Mouse (Mus musculus): ENCODE data around the gene Pcmtd2. TPM values are rescaled to one million over a fixed set of nuclear protein-coding genes. Genes with fewer than 3 reads are reported as not detected.
"Not testable (repeated sequence)": the region's sequence is repeated elsewhere in the genome, so short reads cannot be mapped to it uniquely, and the experiment has no call there.

Pcmtd2 gene
- total RNA-seq (2021) = 10 to 100 TPM; 79.1 to 90.6 TPM
- long read RNA-seq, experiment 1, transcript Pcmtd2-201 (7 exons, 3,569 nt) = major isoform, 68 of 88 reads
- long read RNA-seq, experiment 1, partial matches to known transcripts = 5 of 88 reads
- long read RNA-seq, experiment 1, other reads (novel, unspliced or antisense) = 9 of 88 reads
- long read RNA-seq, experiment 2, transcript Pcmtd2-201 (7 exons, 3,569 nt) = major isoform, 33 of 43 reads
- long read RNA-seq, experiment 2, partial matches to known transcripts = 3 of 43 reads
- long read RNA-seq, experiment 2, other reads (novel, unspliced or antisense) = 5 of 43 reads

DNA sequence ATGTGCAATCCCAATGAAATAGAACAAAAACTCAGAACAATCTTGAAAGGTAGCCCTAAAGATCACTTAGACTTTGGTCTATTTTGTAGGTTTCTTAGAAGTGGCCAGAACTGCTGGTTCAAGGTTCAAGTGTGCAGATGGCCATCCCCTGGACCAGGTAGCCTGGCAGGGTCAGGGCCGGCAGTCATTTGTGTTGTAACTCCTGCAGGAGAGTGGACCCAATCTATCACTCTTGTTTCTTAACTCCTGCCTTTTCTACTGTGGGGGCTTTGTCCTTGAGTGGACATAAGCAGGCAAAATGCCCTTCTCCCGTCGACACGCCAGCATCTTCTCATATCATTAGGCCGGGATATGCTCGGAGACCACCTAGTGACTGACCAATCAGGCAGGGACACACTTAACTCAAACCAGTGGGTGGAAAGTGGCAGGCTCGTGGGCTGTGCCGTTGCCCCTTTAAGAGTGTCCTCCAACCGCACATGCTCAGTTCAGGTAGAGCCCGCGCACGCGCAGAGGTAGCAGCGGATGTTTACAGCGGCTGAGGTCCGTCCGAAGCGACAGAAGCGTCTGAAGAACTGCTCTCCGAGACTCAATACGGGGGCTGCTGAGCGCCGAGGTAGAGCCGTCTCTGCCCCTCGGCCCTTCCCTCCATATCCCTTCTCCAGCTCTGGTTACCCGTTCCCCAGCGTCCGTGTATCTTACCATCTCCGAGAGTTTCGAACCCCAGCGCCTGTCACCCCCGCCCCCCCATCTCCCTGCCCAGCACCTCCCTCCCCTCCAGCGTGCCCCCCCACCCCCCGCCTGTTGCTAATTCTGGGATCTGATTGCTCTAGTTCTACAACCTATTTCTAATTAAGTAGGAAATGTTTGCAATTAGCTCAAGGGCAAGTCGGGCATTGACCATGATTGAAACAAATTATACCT is at the start of gene Pcmtd2:
Gene Pcmtd2, plus strand, starts transcription at position 483 of the 921 bp plus-strand sequence.
- peak within 1 kb of the TSS; percentile 93 for H3K27ac ChIP-seq
- TF ChIP-seq CTCF (IDR thresholded peaks at IDR 0.05) = no peak
- H3K4me3 ChIP-seq = peak within 1 kb of the TSS; percentile 83
- peak; percentile 90 to 91 for DNase-seq (ENCODE audit: extremely low spot score in 1 of 2, low spot score in 2 of 2)
- intact Hi-C loops (cut with DNase I) = loop anchor here (10.0 kb wide), 1 partner anchor 113 kb away; no protein-coding TSS in a partner anchor

DNA sequence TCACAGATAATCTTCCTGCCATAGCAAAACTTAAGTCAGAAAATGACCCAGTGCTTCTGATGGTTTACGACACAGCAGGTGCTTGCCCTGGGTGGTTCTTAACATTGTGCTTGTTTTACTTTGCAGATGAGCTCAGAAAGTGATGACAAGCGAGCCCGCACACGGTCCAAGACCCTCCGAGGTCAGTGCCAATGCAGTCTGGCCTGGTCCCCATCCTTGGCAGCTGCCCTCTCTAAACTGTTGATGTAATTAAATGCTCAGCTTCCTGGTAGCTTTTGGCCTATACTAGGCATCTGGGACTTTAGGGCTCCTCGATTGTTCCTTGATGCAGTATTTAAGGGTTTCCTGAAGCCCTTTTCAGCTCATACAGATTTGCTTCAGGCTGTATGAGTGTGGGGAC is 48.3 kb upstream of the Pcmtd2 start:
- intact Hi-C loops (cut with DNase I) = no loop called here
- TF ChIP-seq CTCF (IDR thresholded peaks at IDR 0.05) = no peak
- no peak overlapping the region for H3K27ac ChIP-seq
- DNase-seq (ENCODE audit: extremely low spot score in 1 of 2, low spot score in 2 of 2) = no peak
- no peak overlapping the region for H3K4me3 ChIP-seq

DNA sequence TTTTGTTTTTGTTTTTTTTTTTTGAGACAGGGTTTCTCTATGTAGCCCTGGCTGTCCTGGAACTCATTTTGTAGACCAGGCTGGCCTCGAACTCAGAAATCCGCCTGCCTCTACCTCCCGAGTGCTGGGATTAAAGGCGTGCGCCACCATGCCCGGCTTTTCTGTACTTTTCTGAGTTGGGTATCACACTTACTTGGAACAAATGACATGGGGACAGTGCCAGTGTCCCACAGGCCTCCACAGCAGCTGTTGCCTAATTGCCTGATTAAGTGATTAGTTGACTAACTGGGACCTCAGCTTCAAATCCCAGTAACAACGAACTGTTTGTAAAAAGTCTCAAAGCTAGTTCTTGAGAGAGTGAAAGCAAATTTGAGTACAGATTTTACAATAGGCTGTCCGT is 44.5 kb upstream of the Pcmtd2 start:
- H3K27ac ChIP-seq; DNase-seq (ENCODE audit: extremely low spot score in 1 of 2, low spot score in 2 of 2); intact Hi-C loops (cut with DNase I); H3K4me3 ChIP-seq: not testable (repeated sequence)

DNA sequence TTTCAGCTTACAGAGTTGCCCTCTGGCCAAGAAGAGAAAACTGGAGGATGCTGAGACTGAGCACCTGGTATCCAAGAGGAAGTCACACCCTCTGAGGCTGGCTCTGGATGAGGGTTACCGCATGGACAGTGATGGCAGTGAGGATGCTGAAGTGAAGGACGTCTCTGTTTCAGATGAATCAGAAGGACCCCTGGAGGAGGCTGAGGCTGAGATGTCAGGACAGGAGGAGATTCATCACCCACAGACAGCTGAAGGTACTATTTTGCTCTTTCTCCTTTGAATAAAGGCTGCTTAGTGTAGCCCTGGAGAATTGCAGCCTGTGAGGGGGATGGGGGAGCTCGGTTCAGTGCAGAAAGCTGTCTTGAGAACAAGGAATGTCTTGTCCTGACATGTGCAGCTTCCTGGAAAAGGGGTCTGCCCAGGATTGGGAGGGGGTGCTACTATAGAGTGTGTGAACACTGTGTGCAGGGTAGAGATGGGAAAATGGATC is 42.0 kb upstream of the Pcmtd2 start:
- H3K27ac ChIP-seq = no peak overlapping the region
- intact Hi-C loops (cut with DNase I) = no loop called here

DNA sequence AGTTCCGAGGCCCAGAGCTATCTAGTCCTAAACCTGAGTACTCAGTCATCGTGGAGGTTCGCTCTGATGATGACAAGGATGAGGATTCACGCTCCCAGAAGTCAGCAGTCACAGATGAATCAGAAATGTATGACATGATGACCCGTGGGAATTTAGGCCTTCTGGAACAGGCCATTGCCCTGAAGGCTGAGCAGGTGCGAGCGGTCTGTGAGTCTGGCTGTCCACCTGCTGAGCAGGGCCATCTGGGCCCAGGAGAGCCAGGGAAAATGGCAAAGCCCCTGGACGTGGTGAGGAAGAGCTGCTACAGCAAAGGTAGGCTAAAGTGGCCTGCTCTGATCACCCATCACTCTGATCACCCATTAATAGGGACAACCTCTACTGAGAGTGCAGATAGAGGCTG is 40.0 kb upstream of the Pcmtd2 start:
- intact Hi-C loops (cut with DNase I) = no loop called here
- no peak for TF ChIP-seq CTCF (IDR thresholded peaks at IDR 0.05)
- DNase-seq (ENCODE audit: extremely low spot score in 1 of 2, low spot score in 2 of 2) = no peak
- Histone ChIP-seq H3K4me3 (no peak overlapping the region), H3K27ac (no peak overlapping the region)

More for the DNA sequence above, 42.0 kb upstream of the Pcmtd2 start:
- peak in 1 of 2 experiments; percentile 9 for DNase-seq (ENCODE audit: extremely low spot score in 1 of 2, low spot score in 2 of 2)
- no peak overlapping the region for H3K4me3 ChIP-seq
- TF ChIP-seq CTCF (IDR thresholded peaks at IDR 0.05) = no peak

DNA sequence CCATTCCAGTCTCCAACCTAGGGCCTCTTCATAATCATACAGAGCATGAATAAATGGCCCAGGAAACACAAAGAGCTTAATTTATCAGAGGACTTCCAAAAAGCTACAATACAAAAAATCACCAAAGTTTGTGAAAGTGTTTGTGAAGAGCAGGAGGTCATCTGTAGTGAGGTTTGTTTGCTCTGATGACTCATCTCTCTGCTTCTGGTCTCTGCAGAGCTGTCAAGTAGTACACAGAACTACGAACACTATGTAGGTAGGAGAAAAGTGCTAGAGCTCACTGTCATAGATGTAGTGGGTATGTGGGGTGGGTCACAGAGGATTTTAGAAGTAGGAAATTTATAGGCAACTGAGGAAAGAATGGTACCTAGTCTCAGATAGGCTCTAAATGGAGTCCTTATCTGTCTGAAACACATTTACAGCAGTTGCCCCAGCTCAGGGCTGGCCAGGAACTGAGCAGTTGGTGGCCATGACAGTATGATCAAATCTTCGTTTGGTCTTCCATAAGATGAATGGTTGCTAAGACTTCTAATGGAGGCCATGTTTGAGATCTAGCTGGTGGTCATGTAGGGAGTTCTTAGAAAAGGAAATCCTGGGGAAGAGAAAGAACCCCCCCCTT is 8.5 kb upstream of the Pcmtd2 start:
- no peak for DNase-seq (ENCODE audit: extremely low spot score in 1 of 2, low spot score in 2 of 2)
- no peak for TF ChIP-seq CTCF (IDR thresholded peaks at IDR 0.05)
- intact Hi-C loops (cut with DNase I) = no loop called here
- no peak overlapping the region for H3K4me3 ChIP-seq
- H3K27ac ChIP-seq = no peak overlapping the region

DNA sequence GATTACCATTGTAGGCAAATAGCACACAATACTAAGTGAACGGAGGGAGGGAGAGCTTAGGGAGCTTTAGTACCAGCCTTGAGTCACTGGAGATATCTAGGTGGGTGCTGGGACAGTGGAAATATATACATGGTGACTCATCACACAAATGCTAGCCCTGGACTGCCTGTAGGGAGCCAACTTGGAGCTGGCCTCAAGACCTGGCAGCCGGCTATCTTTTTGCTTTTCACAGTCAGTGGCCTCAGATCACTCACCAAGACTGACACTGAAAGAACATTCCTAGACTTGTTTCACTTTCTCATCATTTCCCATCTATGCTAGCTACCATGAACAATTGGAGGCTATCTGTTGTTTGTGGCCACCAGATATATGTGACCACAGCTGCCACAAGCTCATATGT is 4.9 kb upstream of the Pcmtd2 start:
- TF ChIP-seq CTCF (IDR thresholded peaks at IDR 0.05) = no peak
- no peak for DNase-seq (ENCODE audit: extremely low spot score in 1 of 2, low spot score in 2 of 2)
- intact Hi-C loops (cut with DNase I) = loop anchor here (10.0 kb wide), 1 partner anchor 108 kb away; no protein-coding TSS in a partner anchor
- Histone ChIP-seq H3K27ac (no peak overlapping the region), H3K4me3 (no peak overlapping the region)

DNA sequence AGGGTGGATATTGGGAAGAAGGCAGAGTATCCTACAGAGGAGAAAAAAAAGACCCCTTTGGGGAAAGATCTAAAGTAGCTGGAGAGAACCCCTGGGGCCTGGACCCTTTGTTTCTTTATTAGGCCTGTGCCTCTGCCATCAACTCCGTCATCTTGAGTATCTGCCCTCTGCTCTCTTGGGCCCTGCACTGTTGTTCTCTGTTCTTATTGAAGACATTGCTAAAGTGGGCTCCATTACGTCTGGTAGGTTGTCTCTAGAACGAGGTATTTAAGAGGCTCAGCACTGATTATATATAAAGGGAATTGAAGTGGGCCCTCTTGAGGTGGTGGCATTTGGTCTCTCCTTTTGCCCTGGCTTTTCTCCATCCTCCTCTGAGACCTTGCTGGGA is 633 bp downstream of the Pcmtd2 start:
- no peak for DNase-seq (ENCODE audit: extremely low spot score in 1 of 2, low spot score in 2 of 2)
- no peak for TF ChIP-seq CTCF (IDR thresholded peaks at IDR 0.05)
- intact Hi-C loops (cut with DNase I) = loop anchor here (10.0 kb wide), 1 partner anchor 113 kb away; no protein-coding TSS in a partner anchor
- H3K4me3 ChIP-seq = peak overlapping the region; percentile 83
- H3K27ac ChIP-seq = peak overlapping the region; percentile 93

DNA sequence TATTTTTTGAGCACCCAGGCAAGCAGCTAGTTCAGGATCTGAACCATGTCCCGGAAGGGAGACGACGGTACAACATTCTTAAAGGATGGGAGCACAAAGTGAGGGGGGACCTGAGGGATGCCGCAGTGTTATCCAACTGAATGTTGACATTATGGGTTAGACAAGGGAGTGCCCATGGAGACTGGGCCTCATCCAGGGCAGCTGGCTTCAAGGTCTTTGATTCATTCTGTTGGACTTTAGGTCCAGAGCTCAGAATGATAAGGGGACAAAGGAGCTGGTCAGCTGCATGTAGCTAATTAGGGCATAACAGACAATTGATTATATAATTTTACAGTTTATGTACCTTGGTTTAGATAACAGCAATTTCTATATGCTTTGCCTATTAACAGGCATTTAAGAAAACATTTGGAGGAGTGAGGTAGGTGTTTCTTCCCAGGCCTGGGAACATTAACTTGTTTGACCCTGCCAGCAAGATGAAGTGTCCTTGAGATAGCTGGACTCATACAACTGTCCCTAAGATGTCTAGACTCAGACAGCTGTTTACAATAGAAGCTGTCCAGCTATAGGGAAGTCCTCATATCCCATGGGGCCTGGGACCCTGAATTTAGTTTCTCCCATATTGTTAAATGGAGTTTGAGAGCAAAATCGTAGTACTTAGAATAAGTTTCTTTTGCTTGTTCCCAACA is 8.2 kb downstream of the Pcmtd2 start:
- no peak for DNase-seq (ENCODE audit: extremely low spot score in 1 of 2, low spot score in 2 of 2)
- no peak for TF ChIP-seq CTCF (IDR thresholded peaks at IDR 0.05)
- Histone ChIP-seq H3K4me3 (no peak overlapping the region), H3K27ac (no peak overlapping the region)
- intact Hi-C loops (cut with DNase I) = loop anchor here (10.0 kb wide), 1 partner anchor 221 kb away; no protein-coding TSS in a partner anchor

DNA sequence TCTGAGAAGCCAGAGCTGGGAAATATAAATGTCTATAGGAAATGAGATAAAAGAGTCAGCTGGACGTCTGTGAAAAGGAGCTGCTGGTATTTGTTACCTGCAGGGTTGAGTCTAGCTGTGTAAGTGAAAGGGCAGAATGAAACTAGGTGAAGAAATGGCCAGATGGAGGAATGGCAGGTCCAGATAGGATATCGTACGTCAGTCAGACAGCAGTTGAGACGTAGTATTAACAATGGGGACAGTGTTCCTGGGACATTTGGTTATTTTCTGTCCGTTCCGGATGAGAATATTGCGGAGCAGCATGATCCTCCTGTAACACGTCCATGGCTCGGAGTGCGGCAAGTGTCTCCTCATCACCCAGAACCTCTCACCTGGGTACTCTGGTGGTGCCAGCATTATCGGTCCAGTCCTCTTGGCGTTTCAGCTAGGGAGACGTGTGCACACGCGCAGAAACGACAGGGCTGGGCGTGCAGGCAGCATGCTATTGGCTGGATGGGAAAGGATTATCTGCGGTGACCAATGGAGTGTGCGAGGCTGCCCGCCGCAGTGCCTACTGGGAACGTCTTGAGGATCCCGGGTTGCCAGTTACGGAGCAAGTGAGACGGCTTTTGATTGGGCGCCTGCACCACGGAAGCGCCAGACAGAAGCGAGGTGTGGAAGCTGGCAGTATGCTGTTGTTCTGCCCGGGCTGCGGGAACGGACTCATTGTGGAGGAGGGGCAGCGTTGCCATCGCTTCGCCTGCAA is 26.3 kb downstream of the Pcmtd2 start, which contains the start of gene Polr3k:
Gene Polr3k, plus strand, starts transcription at position 547 of the 745 bp plus-strand sequence.
- peak; percentile 95 for DNase-seq (ENCODE audit: extremely low spot score in 1 of 2, low spot score in 2 of 2)
- intact Hi-C loops (cut with DNase I) = no loop called here
- Histone ChIP-seq H3K4me3 (peak within 1 kb of the TSS; percentile 77), H3K27ac (peak within 1 kb of the TSS; percentile 83)
- TF ChIP-seq CTCF (IDR thresholded peaks at IDR 0.05) = no peak
